Mouse (Mus musculus) kidney, embryonic 15.5 days (tissue): ENCODE data around the gene Pfn1. TPM values are rescaled to one million over a fixed set of nuclear protein-coding genes. Genes with fewer than 3 reads are reported as not detected.

ENCODE experiments used
- ATAC-seq: fragments of 200-750 bp; cut with Nextera tagmentation; replicated peaks from 2 replicates; pipeline ENCODE4 v1.8.0; 2017; ENCODE audit warnings: moderate TSS enrichment; ENCODE audit not compliant: low FRiP score
- H3K27ac ChIP-seq: fragments of 300-500 bp; sonication (generic); 2 replicates; pipeline ENCODE4 v1.5.1; 2015; ENCODE audit warnings: mild to moderate bottlenecking, inconsistent platforms
- H3K27me3 ChIP-seq: fragments of 300-500 bp; sonication (generic); 2 replicates; pipeline ENCODE4 v1.6.1; 2015; ENCODE audit warnings: inconsistent platforms
- H3K36me3 ChIP-seq: fragments of 300-500 bp; sonication (generic); 2 replicates; pipeline ENCODE4 v1.6.1; 2015; ENCODE audit warnings: inconsistent platforms
- H3K4me1 ChIP-seq: fragments of 300-500 bp; sonication (generic); 2 replicates; pipeline ENCODE4 v1.6.1; 2015; ENCODE audit warnings: inconsistent platforms
- H3K4me2 ChIP-seq: fragments of 300-500 bp; sonication (generic); 2 replicates; pipeline ENCODE4 v1.6.1; 2015; ENCODE audit warnings: moderate library complexity, mild to moderate bottlenecking, inconsistent platforms
- H3K4me3 ChIP-seq: fragments of 300-500 bp; sonication (generic); replicated peaks from 2 replicates; pipeline ENCODE4 v1.5.1; 2015; ENCODE audit warnings: mild to moderate bottlenecking, inconsistent platforms
- H3K9ac ChIP-seq: fragments of 300-500 bp; sonication (generic); 2 replicates; pipeline ENCODE4 v1.6.1; 2015; ENCODE audit warnings: mild to moderate bottlenecking, inconsistent platforms
- H3K9me3 ChIP-seq: fragments of 300-500 bp; sonication (generic); replicated peaks from 2 replicates; pipeline ENCODE4 v1.6.1; 2016; ENCODE audit warnings: inconsistent platforms
- WGBS: fragments of 180-500 bp; shearing (Covaris S2); methylation state at CpG from one replicate; pipeline ENCODE4 v1.1.7; 2015; ENCODE audit warnings: mixed read lengths; 5-methylcytosine and 5-hydroxymethylcytosine counted together
- polyA plus RNA-seq: library from polyadenylated mRNA; unstranded; fragments of >200 nt; fragmentation: Nextera tagmentation; extraction: Ambion mirVana; gene quantifications from 2 replicates; pipeline ENCODE4 v1.2.1, GENCODE M21; 2015

The Pfn1 gene
- polyA plus RNA-seq, 1 experiment from 2014 or later: 2,031 TPM

DNA sequence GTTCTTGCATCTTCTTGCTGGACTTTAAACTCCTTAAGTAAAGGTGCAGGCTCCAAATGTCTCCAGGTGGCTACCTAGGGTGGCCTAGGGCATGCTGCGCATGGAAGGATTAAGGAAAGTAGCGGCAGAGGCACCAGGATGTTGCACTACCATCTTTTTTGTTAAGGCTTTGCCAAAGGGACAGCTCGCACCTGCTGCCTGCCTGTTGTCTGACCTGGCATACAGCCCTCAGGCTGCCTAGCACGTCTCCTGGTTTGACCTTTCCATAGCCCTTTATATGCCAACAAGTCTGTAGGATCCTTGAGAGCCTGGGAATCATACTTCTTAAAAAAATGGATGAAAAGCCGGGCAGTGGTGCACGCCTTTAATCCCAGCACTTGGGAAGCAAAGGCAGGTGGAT lies 11.4 kb downstream of the Pfn1 start:
- Histone ChIP-seq H3K27ac (no peak overlapping the region), H3K4me3 (no peak overlapping the region), H3K36me3 (peaks cover 34% of the 10 kb centered on the region), H3K4me2 (no peak overlapping the region), H3K27me3 (no peaks in the 10 kb centered on the region), H3K4me1 (peaks cover 18% of the 10 kb centered on the region), H3K9ac (no peak overlapping the region), H3K9me3 (no peaks in the 10 kb centered on the region)
- ATAC-seq: no peak
- WGBS: 94% methylated on average over 6 of the region's 6 CpGs

DNA sequence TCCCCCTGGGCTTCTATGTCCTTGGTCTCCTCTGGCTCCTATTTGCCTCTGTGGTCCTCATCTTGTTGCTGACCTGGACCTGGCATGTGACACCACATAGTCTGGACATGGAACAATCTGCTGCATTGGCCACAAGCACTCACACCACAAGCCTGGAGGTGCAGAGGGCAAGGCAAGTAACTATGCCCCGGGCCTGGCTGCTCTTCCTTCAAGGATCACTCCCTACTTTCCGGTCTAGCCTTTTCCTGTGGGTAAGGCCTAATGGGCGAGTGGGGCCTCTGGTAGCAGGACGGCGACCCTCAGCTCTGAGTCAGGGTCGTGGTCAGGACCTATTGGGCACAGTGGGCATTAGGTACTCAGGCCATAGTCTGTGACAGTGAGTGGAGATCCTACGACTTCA lies 13.2 kb downstream of the Pfn1 start:
- H3K4me1 ChIP-seq: peaks cover 11% of the 10 kb centered on the region
- 86% methylated on average over 7 of the region's 7 CpGs for WGBS
- H3K27me3 ChIP-seq: no peaks in the 10 kb centered on the region
- no peak for ATAC-seq
- no peaks in the 10 kb centered on the region for H3K9me3 ChIP-seq
- H3K9ac ChIP-seq: no peak overlapping the region
- H3K36me3 ChIP-seq: peaks cover 34% of the 10 kb centered on the region
- H3K27ac ChIP-seq: no peak overlapping the region
- H3K4me3 ChIP-seq: no peak overlapping the region
- no peak overlapping the region for H3K4me2 ChIP-seq

DNA sequence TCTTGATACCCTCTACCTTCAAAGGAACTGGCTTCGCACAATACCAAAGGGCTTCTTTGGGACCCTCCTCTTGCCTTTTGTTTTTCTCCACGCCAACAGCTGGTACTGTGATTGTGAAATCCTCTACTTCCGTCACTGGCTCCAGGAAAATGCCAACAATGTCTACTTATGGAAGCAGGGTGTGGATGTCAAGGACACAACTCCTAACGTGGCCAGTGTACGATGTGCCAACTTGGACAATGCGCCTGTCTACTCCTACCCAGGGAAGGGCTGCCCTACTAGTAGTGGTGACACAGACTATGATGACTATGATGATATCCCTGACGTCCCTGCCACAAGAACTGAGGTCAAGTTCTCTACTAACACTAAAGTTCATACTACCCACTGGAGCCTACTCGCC lies 14.5 kb downstream of the Pfn1 start:
- 86% methylated on average over 8 of the region's 8 CpGs for WGBS
- no peak for ATAC-seq
- Histone ChIP-seq H3K4me3 (no peak overlapping the region), H3K4me2 (no peak overlapping the region), H3K27ac (no peak overlapping the region), H3K36me3 (peaks cover 24% of the 10 kb centered on the region), H3K27me3 (no peaks in the 10 kb centered on the region), H3K9ac (no peak overlapping the region), H3K9me3 (no peaks in the 10 kb centered on the region), H3K4me1 (no peaks in the 10 kb centered on the region)

GRCm38 (mm10) chr11:70638714-70639278 lies 15.6 kb downstream of the Pfn1 start, which contains the start of gene Gp1ba:
Gene Gp1ba (plus strand): TSS chr11:70639122.
- no peak within 1 kb of the TSS for H3K4me3 ChIP-seq
- no peaks in the 10 kb centered on the region for H3K4me1 ChIP-seq
- 51% methylated on average over 5 of the region's 5 CpGs for WGBS
- no peak for ATAC-seq
- H3K27ac ChIP-seq: no peak within 1 kb of the TSS
- no peaks in the 10 kb centered on the region for H3K9me3 ChIP-seq
- no peak within 1 kb of the TSS for H3K4me2 ChIP-seq
- no peaks in the 10 kb centered on the region for H3K27me3 ChIP-seq
- no peak within 1 kb of the TSS for H3K9ac ChIP-seq
- H3K36me3 ChIP-seq: peaks cover 13% of the 10 kb centered on the region

GRCm38 (mm10) chr11:70638293-70638692 lies 16.2 kb downstream of the Pfn1 start:
- WGBS: 91% methylated on average over 1 of the region's 1 CpGs
- no peak overlapping the region for H3K4me2 ChIP-seq
- H3K4me3 ChIP-seq: no peak overlapping the region
- no peak overlapping the region for H3K27ac ChIP-seq
- H3K4me1 ChIP-seq: no peaks in the 10 kb centered on the region
- H3K36me3 ChIP-seq: peaks cover 8% of the 10 kb centered on the region
- H3K27me3 ChIP-seq: no peaks in the 10 kb centered on the region
- ATAC-seq: no peak
- no peak overlapping the region for H3K9ac ChIP-seq
- no peaks in the 10 kb centered on the region for H3K9me3 ChIP-seq

DNA sequence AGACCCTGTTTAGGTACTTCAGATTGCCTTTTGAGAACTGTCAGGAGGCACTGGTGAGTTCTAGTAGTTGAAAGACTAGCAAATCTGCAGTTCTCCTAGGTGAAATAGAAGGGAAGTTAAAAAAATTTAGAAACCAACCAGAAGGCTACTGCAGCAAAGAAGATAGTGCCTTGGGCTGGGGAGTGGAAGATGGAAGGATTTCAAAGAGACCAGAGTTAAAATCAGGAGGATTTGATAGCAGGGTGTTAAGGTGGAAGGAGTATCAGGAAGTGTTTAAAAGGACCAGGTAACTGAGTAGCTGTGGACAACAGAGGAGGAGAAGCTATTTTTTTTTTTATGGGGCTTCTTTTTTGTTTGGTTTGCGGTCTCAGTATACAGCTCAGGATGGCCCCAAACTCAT lies 16.7 kb downstream of the Pfn1 start:
- Histone ChIP-seq H3K36me3 (peaks cover 3% of the 10 kb centered on the region; the same call in 1 of the 2 replicates), H3K4me1 (no peaks in the 10 kb centered on the region), H3K9me3 (no peaks in the 10 kb centered on the region), H3K9ac (no peak overlapping the region), H3K27me3 (no peaks in the 10 kb centered on the region), H3K4me2 (no peak overlapping the region), H3K27ac (no peak overlapping the region), H3K4me3 (no peak overlapping the region)
- no peak for ATAC-seq
- WGBS: 100% methylated on average over 1 of the region's 1 CpGs

- no peak overlapping the region for H3K27ac ChIP-seq
- H3K4me3 ChIP-seq: no peak overlapping the region
- H3K9ac ChIP-seq: no peak overlapping the region
- no peaks in the 10 kb centered on the region for H3K4me1 ChIP-seq
- H3K36me3 ChIP-seq: no peaks in the 10 kb centered on the region
- no peaks in the 10 kb centered on the region for H3K27me3 ChIP-seq
- ATAC-seq: no peak
- no peaks in the 10 kb centered on the region for H3K9me3 ChIP-seq
- no peak overlapping the region for H3K4me2 ChIP-seq
- 84% methylated on average over 4 of the region's 4 CpGs for WGBS
Measured at GRCm38 (mm10) chr11:70635601-70636000, 18.8 kb downstream of the Pfn1 start.

DNA sequence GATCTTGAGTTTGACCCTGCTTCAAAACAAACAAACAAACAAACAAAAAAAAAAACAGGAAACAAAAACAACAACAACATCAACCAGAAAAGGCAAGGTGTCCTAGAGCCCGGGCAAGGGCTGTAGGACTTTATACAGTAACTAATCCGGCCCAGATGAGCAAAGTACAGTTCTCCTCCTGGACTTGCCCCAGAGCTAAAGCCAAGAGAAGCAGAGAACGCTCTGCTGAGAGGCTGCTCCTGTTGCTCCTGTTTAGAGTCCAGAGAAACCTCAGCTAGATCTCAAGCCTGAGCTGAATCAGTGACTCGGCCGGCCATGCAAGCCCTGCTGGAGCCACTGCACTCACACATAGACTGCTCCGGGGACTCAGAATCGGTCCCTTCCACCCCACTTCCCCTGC lies 24.3 kb downstream of the Pfn1 start:
- H3K9me3 ChIP-seq: no peaks in the 10 kb centered on the region

DNA sequence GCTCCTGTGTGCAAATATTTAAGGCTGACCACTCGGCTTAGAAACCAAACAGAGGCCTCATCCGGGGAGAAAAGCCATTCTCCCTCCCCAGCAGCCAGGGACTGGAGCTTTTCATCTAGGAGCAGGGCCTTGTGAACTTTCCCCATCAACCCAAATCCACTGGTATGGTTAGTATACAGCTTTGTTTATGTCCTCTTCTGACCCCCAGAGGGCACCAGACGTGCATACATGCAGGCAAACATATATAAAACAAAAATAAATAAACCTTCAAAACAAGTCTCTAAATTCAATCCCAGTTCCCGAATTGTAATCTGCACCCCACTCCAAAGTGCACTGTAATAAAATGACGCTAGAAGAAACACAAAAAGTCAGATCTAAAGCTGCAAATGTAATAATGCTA lies 24.9 kb downstream of the Pfn1 start:
- 48% methylated on average over 5 of the region's 5 CpGs for WGBS
- no peaks in the 10 kb centered on the region for H3K4me1 ChIP-seq
- no peak overlapping the region for H3K4me2 ChIP-seq

More for the DNA sequence above, 24.3 kb downstream of the Pfn1 start:
- H3K36me3 ChIP-seq: no peaks in the 10 kb centered on the region
- no peak overlapping the region for H3K9ac ChIP-seq
- H3K27ac ChIP-seq: 0 out of 2 replicates have a peak overlapping the region, but pooled peaks have one; percentile 22
- WGBS: 77% methylated on average over 7 of the region's 7 CpGs
- H3K4me1 ChIP-seq: no peaks in the 10 kb centered on the region
- no peak overlapping the region for H3K4me3 ChIP-seq
- no peaks in the 10 kb centered on the region for H3K27me3 ChIP-seq
- no peak overlapping the region for H3K4me2 ChIP-seq
- ATAC-seq: no peak

GRCm38 (mm10) chr11:70628431-70628830 lies 26.0 kb downstream of the Pfn1 start:
- H3K9me3 ChIP-seq: no peaks in the 10 kb centered on the region
- H3K36me3 ChIP-seq: no peaks in the 10 kb centered on the region
- no peaks in the 10 kb centered on the region for H3K27me3 ChIP-seq
- H3K4me2 ChIP-seq: no peak overlapping the region
- H3K27ac ChIP-seq: no peak overlapping the region
- H3K9ac ChIP-seq: no peak overlapping the region
- H3K4me1 ChIP-seq: no peaks in the 10 kb centered on the region
- WGBS: 58% methylated on average over 2 of the region's 2 CpGs
- H3K4me3 ChIP-seq: no peak overlapping the region
- no peak for ATAC-seq

More for the DNA sequence above, 24.9 kb downstream of the Pfn1 start:
- Histone ChIP-seq H3K4me3 (no peak overlapping the region), H3K9me3 (no peaks in the 10 kb centered on the region), H3K36me3 (no peaks in the 10 kb centered on the region), H3K27me3 (no peaks in the 10 kb centered on the region), H3K9ac (no peak overlapping the region), H3K27ac (no peak overlapping the region)
- ATAC-seq: no peak

DNA sequence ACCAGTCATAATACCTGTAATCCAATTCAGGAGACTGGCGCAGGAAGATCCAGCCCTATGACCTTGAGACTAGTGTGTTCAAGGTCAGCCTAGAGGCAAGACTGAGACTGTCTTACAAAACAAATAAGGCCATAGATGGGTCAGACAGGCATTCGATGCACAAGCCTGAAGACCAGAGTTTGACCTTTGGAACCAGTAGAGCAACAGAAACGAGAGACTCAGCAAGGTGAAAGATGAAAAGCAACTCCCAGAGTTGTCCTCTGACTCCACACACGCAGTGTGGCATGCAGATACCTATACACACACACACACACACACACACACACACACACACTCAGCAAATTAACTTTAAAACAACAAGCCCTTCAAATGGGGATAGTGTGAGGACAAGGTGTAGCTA lies 27.6 kb downstream of the Pfn1 start:
- no peaks in the 10 kb centered on the region for H3K9me3 ChIP-seq
- H3K36me3 ChIP-seq: no peaks in the 10 kb centered on the region
- H3K4me3 ChIP-seq: no peak overlapping the region
- no peak for ATAC-seq
- H3K27ac ChIP-seq: no peak overlapping the region
- H3K4me1 ChIP-seq: 0 out of 2 replicates have a peak, but pooled peaks cover 4% of the 10 kb centered on the region
- no peak overlapping the region for H3K9ac ChIP-seq
- 62% methylated on average over 4 of the region's 4 CpGs for WGBS
- H3K4me2 ChIP-seq: no peak overlapping the region
- H3K27me3 ChIP-seq: no peaks in the 10 kb centered on the region

GRCm38 (mm10) chr11:70625473-70625872 lies 29.0 kb downstream of the Pfn1 start:
- H3K9ac ChIP-seq: no peak overlapping the region
- H3K27ac ChIP-seq: no peak overlapping the region
- H3K4me1 ChIP-seq: 0 out of 2 replicates have a peak, but pooled peaks cover 6% of the 10 kb centered on the region
- no peaks in the 10 kb centered on the region for H3K9me3 ChIP-seq
- H3K36me3 ChIP-seq: no peaks in the 10 kb centered on the region
- 53% methylated on average over 4 of the region's 4 CpGs for WGBS
- H3K27me3 ChIP-seq: no peaks in the 10 kb centered on the region
- H3K4me2 ChIP-seq: no peak overlapping the region
- no peak for ATAC-seq
- no peak overlapping the region for H3K4me3 ChIP-seq
